Mouse (Mus musculus): ENCODE data around the gene Adgb. TPM values are rescaled to one million over a fixed set of nuclear protein-coding genes. Genes with fewer than 3 reads are reported as not detected.
A peak's percentile ranks its signal among the peaks of the same experiment; 100 is the strongest.

Adgb gene
- polyA plus RNA-seq, 2 experiments = 0.12 to 0.47 TPM

GRCm38 (mm10) chr10:10408166-10408565 lies 64.0 kb downstream of the Adgb start:
- Histone ChIP-seq H3K4me1 (ENCODE audit: control insufficient read depth, insufficient read depth, low read length) (no peaks in the 10 kb centered on the region), H3K4me3 (replicated peaks; ENCODE audit: low read length) (no peak overlapping the region), H3K9me3 (ENCODE audit: control insufficient read depth, low read length) (no peaks in the 10 kb centered on the region), H3K9ac (ENCODE audit: low read depth, low read length, severe bottlenecking) (no peak overlapping the region), H3K27me3 (ENCODE audit: control insufficient read depth, insufficient read depth, low read length) (no peaks in the 10 kb centered on the region), H3K4me2 (replicated peaks; ENCODE audit: low read depth, low read length, severe bottlenecking) (no peak overlapping the region), H3K36me3 (ENCODE audit: control insufficient read depth, insufficient read depth, low read length) (no peaks in the 10 kb centered on the region), H3K27ac (replicated peaks; ENCODE audit: low read depth, low read length) (no peak overlapping the region)
- 23% methylated on average over 3 of the region's 3 CpGs for WGBS
- peak; percentile 60 for ATAC-seq (ENCODE audit: low FRiP score, low read depth)
- DNase-seq (ENCODE audit: low spot score) = peak; percentile 74
- no peak for TF ChIP-seq POLR2A (IDR thresholded peaks at IDR 0.05; ENCODE audit: borderline replicate concordance, extremely low read depth, insufficient read depth, insufficient read length)

GRCm38 (mm10) chr10:10395784-10396481 lies 76.2 kb downstream of the Adgb start:
- H3K27me3 ChIP-seq (ENCODE audit: control insufficient read depth, insufficient read depth, low read length) = no peaks in the 10 kb centered on the region
- TF ChIP-seq POLR2A (IDR thresholded peaks at IDR 0.05; ENCODE audit: borderline replicate concordance, extremely low read depth, insufficient read depth, insufficient read length) = no peak
- no peak overlapping the region for H3K4me3 ChIP-seq (replicated peaks; ENCODE audit: low read length)
- H3K36me3 ChIP-seq (ENCODE audit: control insufficient read depth, insufficient read depth, low read length) = no peaks in the 10 kb centered on the region
- ATAC-seq (ENCODE audit: low FRiP score, low read depth) = no peak
- H3K9ac ChIP-seq (ENCODE audit: low read depth, low read length, severe bottlenecking) = no peak overlapping the region
- no peaks in the 10 kb centered on the region for H3K9me3 ChIP-seq (ENCODE audit: control insufficient read depth, low read length)
- 67% methylated on average over 4 of the region's 4 CpGs for WGBS
- no peak overlapping the region for H3K27ac ChIP-seq (replicated peaks; ENCODE audit: low read depth, low read length)
- H3K4me2 ChIP-seq (replicated peaks; ENCODE audit: low read depth, low read length, severe bottlenecking) = no peak overlapping the region
- H3K4me1 ChIP-seq (ENCODE audit: control insufficient read depth, insufficient read depth, low read length) = no peaks in the 10 kb centered on the region
- DNase-seq (ENCODE audit: low spot score) = no peak

GRCm38 (mm10) chr10:10374629-10375028 lies 97.5 kb downstream of the Adgb start:
- no peaks in the 10 kb centered on the region for H3K36me3 ChIP-seq (ENCODE audit: control insufficient read depth, insufficient read depth, low read length)
- no peak overlapping the region for H3K4me2 ChIP-seq (replicated peaks; ENCODE audit: low read depth, low read length, severe bottlenecking)
- H3K4me3 ChIP-seq (replicated peaks; ENCODE audit: low read length) = no peak overlapping the region
- H3K4me1 ChIP-seq (ENCODE audit: control insufficient read depth, insufficient read depth, low read length) = no peaks in the 10 kb centered on the region
- ATAC-seq (ENCODE audit: low FRiP score, low read depth) = no peak
- no peak overlapping the region for H3K27ac ChIP-seq (replicated peaks; ENCODE audit: low read depth, low read length)
- DNase-seq (ENCODE audit: low spot score) = no peak
- no peaks in the 10 kb centered on the region for H3K9me3 ChIP-seq (ENCODE audit: control insufficient read depth, low read length)
- TF ChIP-seq POLR2A (IDR thresholded peaks at IDR 0.05; ENCODE audit: borderline replicate concordance, extremely low read depth, insufficient read depth, insufficient read length) = no peak
- WGBS = 46% methylated on average over 1 of the region's 1 CpGs
- no peak overlapping the region for H3K9ac ChIP-seq (ENCODE audit: low read depth, low read length, severe bottlenecking)
- H3K27me3 ChIP-seq (ENCODE audit: control insufficient read depth, insufficient read depth, low read length) = no peaks in the 10 kb centered on the region

GRCm38 (mm10) chr10:10364025-10364424 lies 108.1 kb downstream of the Adgb start:
- Histone ChIP-seq H3K9me3 (ENCODE audit: control insufficient read depth, low read length) (no peaks in the 10 kb centered on the region), H3K27me3 (ENCODE audit: control insufficient read depth, insufficient read depth, low read length) (no peaks in the 10 kb centered on the region), H3K27ac (replicated peaks; ENCODE audit: low read depth, low read length) (no peak overlapping the region), H3K4me2 (replicated peaks; ENCODE audit: low read depth, low read length, severe bottlenecking) (no peak overlapping the region), H3K36me3 (ENCODE audit: control insufficient read depth, insufficient read depth, low read length) (no peaks in the 10 kb centered on the region), H3K4me1 (ENCODE audit: control insufficient read depth, insufficient read depth, low read length) (no peaks in the 10 kb centered on the region), H3K4me3 (replicated peaks; ENCODE audit: low read length) (no peak overlapping the region), H3K9ac (ENCODE audit: low read depth, low read length, severe bottlenecking) (no peak overlapping the region)
- DNase-seq (ENCODE audit: low spot score) = no peak
- WGBS = 77% methylated on average over 1 of the region's 1 CpGs
- TF ChIP-seq POLR2A (IDR thresholded peaks at IDR 0.05; ENCODE audit: borderline replicate concordance, extremely low read depth, insufficient read depth, insufficient read length) = no peak
- ATAC-seq (ENCODE audit: low FRiP score, low read depth) = no peak

- H3K4me1 ChIP-seq (ENCODE audit: control insufficient read depth, insufficient read depth, low read length) = no peaks in the 10 kb centered on the region
- no peak overlapping the region for H3K4me3 ChIP-seq (replicated peaks; ENCODE audit: low read length)
- no peak overlapping the region for H3K4me2 ChIP-seq (replicated peaks; ENCODE audit: low read depth, low read length, severe bottlenecking)
- 10% methylated on average over 3 of the region's 3 CpGs for WGBS
- no peak overlapping the region for H3K9ac ChIP-seq (ENCODE audit: low read depth, low read length, severe bottlenecking)
- no peak for TF ChIP-seq POLR2A (IDR thresholded peaks at IDR 0.05; ENCODE audit: borderline replicate concordance, extremely low read depth, insufficient read depth, insufficient read length)
- peak; percentile 66 for DNase-seq (ENCODE audit: low spot score)
- no peak overlapping the region for H3K27ac ChIP-seq (replicated peaks; ENCODE audit: low read depth, low read length)
- no peaks in the 10 kb centered on the region for H3K9me3 ChIP-seq (ENCODE audit: control insufficient read depth, low read length)
- peak; percentile 88; the same call in 1 of the 2 replicates for ATAC-seq (ENCODE audit: low FRiP score, low read depth)
- H3K27me3 ChIP-seq (ENCODE audit: control insufficient read depth, insufficient read depth, low read length) = no peaks in the 10 kb centered on the region
- no peaks in the 10 kb centered on the region for H3K36me3 ChIP-seq (ENCODE audit: control insufficient read depth, insufficient read depth, low read length)
Measured at GRCm38 (mm10) chr10:10355605-10356227, 116.4 kb downstream of the Adgb start.
